Mouse (Mus musculus) lung, postnatal 0 days (tissue): ENCODE results near the gene Fmo1.

Experiments
- CTCF ChIP-seq: IDR thresholded peaks from 2 replicates; pipeline ENCODE4 v1.5.1; 2016; ENCODE audit warnings: antibody characterized with exemption, mild to moderate bottlenecking
- EP300 ChIP-seq: IDR thresholded peaks from 2 replicates; pipeline ENCODE4 v1.6.1; 2016; ENCODE audit warnings: antibody characterized with exemption, mild to moderate bottlenecking, control low read depth

DNA sequence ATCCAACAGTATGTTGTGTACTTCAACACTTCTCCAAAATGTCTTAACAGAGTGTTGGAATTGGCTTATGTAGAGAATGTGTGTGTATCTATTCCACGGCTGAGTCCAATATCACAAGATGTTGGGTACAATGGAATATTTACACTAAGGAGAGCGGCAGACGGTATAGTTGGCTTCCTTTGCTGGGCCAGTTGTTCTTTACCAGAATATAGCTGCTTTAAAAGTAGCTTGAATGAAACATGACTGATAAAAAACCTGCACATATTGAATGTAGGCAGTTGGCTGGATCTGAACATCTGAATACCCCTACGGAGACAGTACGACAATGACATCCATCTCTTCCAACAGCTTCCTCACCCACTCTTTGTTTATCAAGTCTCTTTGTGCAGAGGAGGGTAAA is 47.1 kb downstream of the Fmo1 start:
- TF ChIP-seq CTCF, result no peak
- no peak for TF ChIP-seq EP300
